Mouse (Mus musculus): ENCODE measurements at regions not wholly inside any gene's neighbourhood (a gene's known extent, or its start where the extent isn't known, plus 50 kb on each side); places are given as distances from the start of the nearest gene placed in this dataset.

DNA sequence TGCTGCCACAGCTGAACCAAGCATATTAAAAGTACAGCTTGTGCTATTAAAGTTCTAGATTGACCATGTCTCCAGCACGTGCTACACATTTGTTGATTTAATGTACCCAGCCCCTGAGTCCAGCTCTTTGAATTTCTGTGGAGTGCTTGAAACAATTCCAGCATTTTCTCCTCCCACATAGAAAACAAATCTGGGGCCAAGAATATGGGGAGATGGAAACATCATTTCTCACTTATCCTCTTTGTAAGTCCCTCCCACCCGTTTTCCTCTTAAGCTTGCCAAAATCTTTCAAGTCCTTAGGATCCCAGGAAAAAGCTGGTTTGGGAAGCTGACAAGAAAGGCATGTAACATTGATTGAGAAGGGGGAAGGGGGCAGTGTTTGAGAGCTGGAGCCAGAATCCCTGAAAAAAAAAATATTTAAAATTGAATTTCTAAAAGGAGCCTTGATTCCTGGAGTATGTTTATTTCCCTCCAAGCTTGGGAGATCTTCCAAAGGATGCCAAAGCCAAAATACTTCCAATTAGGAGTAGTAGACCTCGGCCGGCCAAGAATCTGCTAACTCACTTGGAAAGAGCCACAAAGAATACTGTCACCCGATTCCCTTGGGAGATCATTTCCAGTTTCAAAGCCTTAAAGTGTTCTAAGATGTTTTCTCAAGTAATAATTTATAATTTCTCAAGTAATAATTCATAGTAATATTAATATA, 78.4 kb upstream of the Agr3 start:
- no peak for TF ChIP-seq CTCF (IDR thresholded peaks at IDR 0.05; ENCODE audit: extremely low read depth, insufficient read depth, insufficient read length, insufficient replicate concordance)
- TF ChIP-seq POLR2A (IDR thresholded peaks at IDR 0.05; ENCODE audit: low read depth, low read length), result no peak

All from spleen, adult 2 months (tissue).